Mouse (Mus musculus): Measurements from ENCODE around the gene Hdac11. TPM values are rescaled to one million over a fixed set of nuclear protein-coding genes. Genes with fewer than 3 reads are reported as not detected.

Gene Hdac11
- polyA plus RNA-seq, 1 experiment from 2014 or later = 15.4 TPM

DNA sequence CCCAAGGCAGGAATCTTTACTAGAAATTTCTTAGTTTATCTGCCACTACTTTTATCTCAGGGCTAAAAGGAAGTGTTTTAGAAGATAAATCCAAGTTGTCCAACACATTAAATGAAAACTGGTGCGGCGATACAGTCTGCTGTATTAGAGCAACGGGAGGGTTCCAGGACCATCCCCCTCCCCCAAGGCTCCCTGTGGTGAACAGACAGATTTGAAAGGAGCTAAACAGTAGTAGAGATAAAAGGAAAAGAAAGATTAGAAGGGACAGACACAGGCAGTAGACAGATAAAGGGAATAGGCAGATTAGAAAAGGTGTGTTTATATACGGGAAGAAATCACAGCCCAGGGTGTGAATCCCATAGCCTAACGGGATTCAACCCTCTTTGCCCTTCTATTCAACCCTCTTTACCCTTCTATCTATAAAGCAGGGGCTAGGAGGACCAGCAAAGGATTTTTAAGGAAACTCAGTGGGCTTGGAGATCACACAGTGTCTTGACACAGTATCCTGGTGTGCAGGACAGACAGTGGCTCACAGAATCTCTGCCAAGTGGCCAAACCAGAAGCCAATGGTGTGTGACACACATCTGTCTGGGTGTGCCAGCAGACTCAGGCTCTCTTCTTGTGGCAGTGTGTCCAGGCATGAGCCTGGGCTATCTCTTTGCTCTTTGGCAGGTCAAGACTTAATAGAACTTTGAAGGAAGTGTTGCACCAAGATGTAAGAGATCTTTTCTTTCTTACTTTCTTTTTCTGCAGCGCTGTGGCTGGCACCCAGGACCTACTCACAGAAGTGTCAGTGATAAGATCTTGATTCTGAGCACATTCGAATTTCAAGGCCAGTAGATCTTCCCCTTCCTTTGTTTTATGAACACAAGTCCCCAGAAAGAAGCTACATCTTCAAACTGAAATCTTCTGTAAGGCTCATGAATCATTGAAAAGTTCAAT lies 31.9 kb upstream of the Hdac11 start:
- Histone ChIP-seq H3K27ac (replicated peaks; ENCODE audit: low read depth, low read length) (no peak overlapping the region), H3K9ac (ENCODE audit: low read depth, low read length) (no peak overlapping the region), H3K4me1 (ENCODE audit: control insufficient read depth, insufficient read depth, low read length) (no peaks in the 10 kb centered on the region), H3K36me3 (ENCODE audit: control insufficient read depth, insufficient read depth, low read length) (no peaks in the 10 kb centered on the region), H3K9me3 (ENCODE audit: control insufficient read depth, low read length) (peaks cover 7% of the 10 kb centered on the region), H3K27me3 (replicated peaks; ENCODE audit: control insufficient read depth, insufficient read depth, low read length) (no peaks in the 10 kb centered on the region), H3K4me2 (ENCODE audit: low read depth, low read length) (no peak overlapping the region), H3K4me3 (ENCODE audit: low read depth, low read length) (no peak overlapping the region)
- no peak for DNase-seq (ENCODE audit: low spot score)
- ATAC-seq (ENCODE audit: low read depth) = no peak
- WGBS = 51% methylated on average over 7 of the region's 7 CpGs

- no peak for ATAC-seq (ENCODE audit: low read depth)
- no peak overlapping the region for H3K4me2 ChIP-seq (ENCODE audit: low read depth, low read length)
- WGBS = 76% methylated on average over 2 of the region's 2 CpGs
- no peaks in the 10 kb centered on the region for H3K36me3 ChIP-seq (ENCODE audit: control insufficient read depth, insufficient read depth, low read length)
- H3K4me3 ChIP-seq (ENCODE audit: low read depth, low read length) = no peak overlapping the region
- peaks cover 7% of the 10 kb centered on the region for H3K9me3 ChIP-seq (ENCODE audit: control insufficient read depth, low read length)
- no peak overlapping the region for H3K9ac ChIP-seq (ENCODE audit: low read depth, low read length)
- H3K27me3 ChIP-seq (replicated peaks; ENCODE audit: control insufficient read depth, insufficient read depth, low read length) = no peaks in the 10 kb centered on the region
- DNase-seq (ENCODE audit: low spot score) = no peak
- no peaks in the 10 kb centered on the region for H3K4me1 ChIP-seq (ENCODE audit: control insufficient read depth, insufficient read depth, low read length)
- no peak overlapping the region for H3K27ac ChIP-seq (replicated peaks; ENCODE audit: low read depth, low read length)
These were observed 31.3 kb upstream of the Hdac11 start for GRCm38 (mm10) chr6:91125228-91125585.

DNA sequence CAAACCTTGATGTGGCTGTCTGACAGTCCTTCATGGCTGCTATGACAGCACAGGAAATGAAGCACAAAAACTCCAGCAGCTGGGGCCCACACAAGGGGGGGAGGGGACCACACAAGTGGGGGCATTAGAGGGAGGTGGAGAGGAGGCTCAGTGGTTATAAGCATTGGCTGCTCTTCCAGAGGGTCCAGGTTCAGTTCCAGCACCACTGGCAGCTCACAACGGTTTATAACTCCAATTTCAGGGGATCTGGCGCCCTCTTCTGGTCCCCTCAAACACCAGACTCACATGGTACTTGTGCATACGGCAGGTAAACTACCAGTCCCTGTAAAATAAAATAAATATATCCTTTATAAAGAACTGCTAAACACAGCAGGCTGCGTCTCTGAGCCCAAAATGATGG lies 27.5 kb upstream of the Hdac11 start:
- DNase-seq (ENCODE audit: low spot score) = no peak
- Histone ChIP-seq H3K9ac (ENCODE audit: low read depth, low read length) (no peak overlapping the region), H3K27me3 (replicated peaks; ENCODE audit: control insufficient read depth, insufficient read depth, low read length) (no peaks in the 10 kb centered on the region), H3K4me3 (ENCODE audit: low read depth, low read length) (no peak overlapping the region), H3K4me2 (ENCODE audit: low read depth, low read length) (no peak overlapping the region), H3K4me1 (ENCODE audit: control insufficient read depth, insufficient read depth, low read length) (no peaks in the 10 kb centered on the region), H3K9me3 (ENCODE audit: control insufficient read depth, low read length) (no peaks in the 10 kb centered on the region), H3K27ac (replicated peaks; ENCODE audit: low read depth, low read length) (no peak overlapping the region), H3K36me3 (ENCODE audit: control insufficient read depth, insufficient read depth, low read length) (no peaks in the 10 kb centered on the region)
- no peak for ATAC-seq (ENCODE audit: low read depth)
- 46% methylated on average over 4 of the region's 4 CpGs for WGBS

DNA sequence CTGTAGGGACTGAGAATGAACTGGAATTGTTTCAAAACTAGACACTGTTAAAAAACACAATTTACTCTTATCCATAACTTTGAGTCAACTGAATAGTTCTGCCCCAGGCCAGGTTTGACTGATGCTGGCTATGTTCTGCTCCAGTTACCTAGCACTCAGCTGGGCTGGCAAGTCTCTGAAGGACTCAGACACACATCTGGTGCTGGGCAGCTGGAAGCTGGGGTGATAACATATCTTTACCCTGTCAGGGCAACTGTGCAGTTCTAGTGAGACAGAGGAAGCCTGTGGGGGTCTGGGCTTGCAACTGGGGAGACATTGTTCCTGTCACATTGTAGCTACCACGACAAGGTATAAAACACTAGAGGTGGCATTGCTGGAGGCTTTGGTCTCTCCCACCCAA lies 25.6 kb upstream of the Hdac11 start:
- H3K27ac ChIP-seq (replicated peaks; ENCODE audit: low read depth, low read length) = no peak overlapping the region
- H3K4me3 ChIP-seq (ENCODE audit: low read depth, low read length) = no peak overlapping the region
- no peaks in the 10 kb centered on the region for H3K4me1 ChIP-seq (ENCODE audit: control insufficient read depth, insufficient read depth, low read length)
- DNase-seq (ENCODE audit: low spot score) (no peak), ATAC-seq (ENCODE audit: low read depth) (no peak)
- no peaks in the 10 kb centered on the region for H3K9me3 ChIP-seq (ENCODE audit: control insufficient read depth, low read length)
- H3K4me2 ChIP-seq (ENCODE audit: low read depth, low read length) = no peak overlapping the region
- no peak overlapping the region for H3K9ac ChIP-seq (ENCODE audit: low read depth, low read length)
- H3K36me3 ChIP-seq (ENCODE audit: control insufficient read depth, insufficient read depth, low read length) = no peaks in the 10 kb centered on the region
- WGBS = 61% methylated on average over 1 of the region's 1 CpGs
- H3K27me3 ChIP-seq (replicated peaks; ENCODE audit: control insufficient read depth, insufficient read depth, low read length) = no peaks in the 10 kb centered on the region

GRCm38 (mm10) chr6:91137343-91137956 lies 19.0 kb upstream of the Hdac11 start:
- ATAC-seq (ENCODE audit: low read depth) (peak; percentile 69), DNase-seq (ENCODE audit: low spot score) (peak; percentile 53)
- Histone ChIP-seq H3K9ac (ENCODE audit: low read depth, low read length) (no peak overlapping the region), H3K36me3 (ENCODE audit: control insufficient read depth, insufficient read depth, low read length) (no peaks in the 10 kb centered on the region), H3K9me3 (ENCODE audit: control insufficient read depth, low read length) (no peaks in the 10 kb centered on the region), H3K4me2 (ENCODE audit: low read depth, low read length) (no peak overlapping the region), H3K4me1 (ENCODE audit: control insufficient read depth, insufficient read depth, low read length) (no peaks in the 10 kb centered on the region), H3K27me3 (replicated peaks; ENCODE audit: control insufficient read depth, insufficient read depth, low read length) (no peaks in the 10 kb centered on the region), H3K27ac (replicated peaks; ENCODE audit: low read depth, low read length) (no peak overlapping the region), H3K4me3 (ENCODE audit: low read depth, low read length) (no peak overlapping the region)
- 69% methylated on average over 10 of the region's 10 CpGs for WGBS

DNA sequence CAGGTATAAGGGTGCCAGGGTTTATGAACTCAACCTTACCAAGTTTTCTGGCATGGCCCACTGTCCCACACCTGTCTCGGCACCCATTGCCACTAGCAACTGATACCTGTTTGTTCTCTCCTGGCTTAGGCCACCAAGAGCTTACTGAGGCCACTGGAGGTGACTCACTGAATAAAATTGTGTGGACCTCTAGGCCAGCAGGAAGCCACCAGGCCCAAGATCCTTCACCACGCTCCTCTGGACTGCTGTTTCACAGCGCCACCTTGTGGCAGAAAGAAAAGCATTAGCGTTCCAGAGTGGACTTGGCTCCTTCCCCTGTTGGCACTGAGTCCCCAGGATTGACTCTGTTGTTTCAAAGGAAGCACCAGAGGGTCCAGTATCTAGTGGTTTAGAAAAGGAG lies 16.6 kb upstream of the Hdac11 start:
- no peaks in the 10 kb centered on the region for H3K36me3 ChIP-seq (ENCODE audit: control insufficient read depth, insufficient read depth, low read length)
- peak; percentile 77 for DNase-seq (ENCODE audit: low spot score)
- no peak overlapping the region for H3K4me3 ChIP-seq (ENCODE audit: low read depth, low read length)
- no peaks in the 10 kb centered on the region for H3K9me3 ChIP-seq (ENCODE audit: control insufficient read depth, low read length)
- H3K4me1 ChIP-seq (ENCODE audit: control insufficient read depth, insufficient read depth, low read length) = no peaks in the 10 kb centered on the region
- peak; percentile 28; the same call in 1 of the 2 replicates for ATAC-seq (ENCODE audit: low read depth)
- H3K27me3 ChIP-seq (replicated peaks; ENCODE audit: control insufficient read depth, insufficient read depth, low read length) = no peaks in the 10 kb centered on the region
- H3K9ac ChIP-seq (ENCODE audit: low read depth, low read length) = no peak overlapping the region
- 29% methylated on average over 4 of the region's 4 CpGs for WGBS
- no peak overlapping the region for H3K4me2 ChIP-seq (ENCODE audit: low read depth, low read length)
- no peak overlapping the region for H3K27ac ChIP-seq (replicated peaks; ENCODE audit: low read depth, low read length)

GRCm38 (mm10) chr6:91145056-91145455 lies 11.4 kb upstream of the Hdac11 start:
- WGBS = 77% methylated on average over 3 of the region's 3 CpGs
- ATAC-seq (ENCODE audit: low read depth) = no peak
- H3K9me3 ChIP-seq (ENCODE audit: control insufficient read depth, low read length) = no peaks in the 10 kb centered on the region

DNA sequence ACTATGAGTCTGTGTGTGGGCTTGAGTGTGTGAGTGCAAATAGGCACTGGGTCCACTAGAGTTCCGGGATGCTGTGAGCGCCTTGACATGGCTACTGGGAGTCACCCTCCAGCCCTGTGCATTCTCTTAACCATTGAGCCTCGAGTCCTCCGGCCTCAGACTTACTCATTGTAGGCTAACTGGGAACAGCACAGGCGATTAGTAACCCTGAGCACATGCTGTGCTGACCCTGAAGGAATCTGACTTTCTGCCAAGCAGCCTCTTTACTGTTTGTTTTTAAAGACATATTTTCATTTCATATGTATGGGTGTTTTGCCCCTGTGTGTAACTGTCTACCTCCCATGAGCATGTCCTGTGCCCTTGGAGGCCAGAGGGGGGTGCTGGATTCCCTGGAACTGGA lies 10.9 kb upstream of the Hdac11 start:
- Histone ChIP-seq H3K27me3 (replicated peaks; ENCODE audit: control insufficient read depth, insufficient read depth, low read length) (no peaks in the 10 kb centered on the region), H3K36me3 (ENCODE audit: control insufficient read depth, insufficient read depth, low read length) (no peaks in the 10 kb centered on the region), H3K4me3 (ENCODE audit: low read depth, low read length) (no peak overlapping the region), H3K4me1 (ENCODE audit: control insufficient read depth, insufficient read depth, low read length) (0 out of 2 replicates have a peak, but pooled peaks cover 12% of the 10 kb centered on the region), H3K4me2 (ENCODE audit: low read depth, low read length) (no peak overlapping the region), H3K27ac (replicated peaks; ENCODE audit: low read depth, low read length) (no peak overlapping the region), H3K9ac (ENCODE audit: low read depth, low read length) (no peak overlapping the region), H3K9me3 (ENCODE audit: control insufficient read depth, low read length) (no peaks in the 10 kb centered on the region)
- WGBS = 62% methylated on average over 5 of the region's 5 CpGs
- ATAC-seq (ENCODE audit: low read depth) (no peak), DNase-seq (ENCODE audit: low spot score) (no peak)

More at GRCm38 (mm10) chr6:91145056-91145455, 11.4 kb upstream of the Hdac11 start:
- H3K4me2 ChIP-seq (ENCODE audit: low read depth, low read length) = no peak overlapping the region
- no peaks in the 10 kb centered on the region for H3K27me3 ChIP-seq (replicated peaks; ENCODE audit: control insufficient read depth, insufficient read depth, low read length)
- H3K36me3 ChIP-seq (ENCODE audit: control insufficient read depth, insufficient read depth, low read length) = no peaks in the 10 kb centered on the region
- no peak overlapping the region for H3K4me3 ChIP-seq (ENCODE audit: low read depth, low read length)
- H3K27ac ChIP-seq (replicated peaks; ENCODE audit: low read depth, low read length) = no peak overlapping the region; the same call in 1 of the 2 replicates
- no peak for DNase-seq (ENCODE audit: low spot score)
- H3K9ac ChIP-seq (ENCODE audit: low read depth, low read length) = no peak overlapping the region
- H3K4me1 ChIP-seq (ENCODE audit: control insufficient read depth, insufficient read depth, low read length) = 0 out of 2 replicates have a peak, but pooled peaks cover 12% of the 10 kb centered on the region

All from embryonic facial prominence, embryonic 14.5 days (tissue).